Mouse (Mus musculus): ENCODE measurements at regions not wholly inside any gene's neighbourhood (a gene's known extent, or its start where the extent isn't known, plus 50 kb on each side); places are given as distances from the start of the nearest gene placed in this dataset.

DNA sequence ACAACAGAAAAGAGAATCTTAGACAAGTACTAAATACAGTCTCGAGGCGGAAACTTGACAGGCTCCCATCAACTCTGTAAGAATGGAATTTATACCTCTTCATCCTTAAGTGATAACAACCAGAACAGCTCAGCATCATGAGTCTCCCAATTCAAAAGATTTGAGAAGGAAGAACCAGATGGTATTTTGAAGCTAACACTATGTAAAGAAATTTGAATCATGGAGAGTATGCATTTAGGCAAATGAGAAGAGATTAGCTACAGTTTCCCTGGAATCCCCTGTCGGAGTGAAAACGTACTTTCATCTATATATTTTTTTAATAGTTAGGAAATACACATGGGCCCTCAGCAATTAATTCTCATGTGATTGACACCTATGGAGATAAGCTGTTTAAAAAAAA, 140.9 kb downstream of the Nrip1 start:
- no peak for DNase-seq

DNA sequence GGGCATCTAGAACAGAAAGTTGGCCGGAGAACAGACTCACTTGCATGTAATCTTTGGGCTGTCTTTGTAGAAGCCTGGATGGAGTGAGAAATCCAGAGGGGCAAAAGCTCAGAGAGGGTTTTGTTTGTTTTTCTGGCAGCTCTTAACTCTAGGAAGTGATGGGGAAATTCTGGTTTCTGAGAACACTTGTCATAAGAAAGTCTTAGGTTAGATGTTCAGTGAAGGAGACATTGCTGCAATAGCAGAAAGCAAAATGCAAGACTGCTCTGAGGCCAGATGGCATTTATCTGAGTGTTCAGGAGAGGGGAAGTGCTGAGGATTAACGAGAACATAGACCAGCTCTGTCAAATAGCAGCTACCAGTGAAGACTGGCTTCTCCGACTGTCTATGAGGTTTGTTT, 141.5 kb downstream of the Nrip1 start:
- no peak for DNase-seq

DNA sequence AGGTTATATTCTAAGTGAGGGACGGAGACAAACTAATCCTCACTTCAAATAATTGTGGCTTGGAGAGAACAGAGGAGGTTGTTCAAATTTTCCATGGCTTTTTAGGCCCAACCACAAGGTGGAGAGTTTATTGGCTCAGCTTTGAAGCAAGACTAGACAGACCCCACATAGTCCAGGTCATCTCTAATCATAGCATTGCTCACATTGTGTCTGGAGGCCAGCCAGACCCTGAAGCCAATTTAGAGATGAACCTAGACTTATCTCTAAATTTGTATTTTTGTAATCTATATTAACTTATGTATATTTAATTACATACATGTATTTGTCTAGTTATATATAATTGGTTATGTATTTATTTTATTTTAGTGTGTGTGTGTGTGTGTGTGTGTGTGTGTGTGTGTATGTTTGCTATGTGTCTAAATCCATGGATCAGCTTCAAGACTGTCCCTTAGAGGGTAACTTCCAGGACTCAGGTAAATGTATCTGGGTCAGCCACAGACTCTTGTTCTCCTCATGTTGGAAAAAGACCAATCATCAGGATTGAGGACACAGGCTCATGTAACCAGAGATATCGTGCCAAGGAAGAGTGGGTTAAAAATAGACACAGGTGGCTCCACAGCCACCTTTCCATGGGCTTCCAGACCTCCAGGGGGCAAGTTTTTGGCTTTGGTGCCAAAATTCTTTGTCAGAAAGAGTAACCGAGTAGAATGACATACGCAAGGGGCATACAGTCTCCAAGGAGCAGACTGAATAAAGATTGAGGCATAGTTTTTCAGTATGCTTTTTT, 142.9 kb downstream of the Nrip1 start:
- no peak for DNase-seq

DNA sequence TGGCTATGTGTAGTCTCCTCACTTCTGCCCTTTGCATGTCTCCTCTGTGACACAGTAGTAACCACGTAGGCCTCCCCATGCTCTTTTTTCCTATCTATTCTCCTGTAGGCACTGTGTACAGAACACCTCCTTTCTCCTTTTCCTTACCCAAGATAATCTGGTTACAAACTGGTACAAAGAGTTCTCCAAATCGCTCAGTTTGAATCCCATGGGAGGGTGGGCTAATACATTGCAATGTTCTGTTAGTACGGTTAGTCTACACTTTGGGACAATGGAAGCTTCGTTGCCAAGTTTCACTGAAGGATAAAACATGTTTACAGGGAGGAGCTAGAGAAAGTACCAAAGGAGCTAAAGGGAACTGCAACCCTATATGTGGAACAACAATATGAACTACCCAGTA, 145.2 kb downstream of the Nrip1 start:
- DNase-seq = no peak

DNA sequence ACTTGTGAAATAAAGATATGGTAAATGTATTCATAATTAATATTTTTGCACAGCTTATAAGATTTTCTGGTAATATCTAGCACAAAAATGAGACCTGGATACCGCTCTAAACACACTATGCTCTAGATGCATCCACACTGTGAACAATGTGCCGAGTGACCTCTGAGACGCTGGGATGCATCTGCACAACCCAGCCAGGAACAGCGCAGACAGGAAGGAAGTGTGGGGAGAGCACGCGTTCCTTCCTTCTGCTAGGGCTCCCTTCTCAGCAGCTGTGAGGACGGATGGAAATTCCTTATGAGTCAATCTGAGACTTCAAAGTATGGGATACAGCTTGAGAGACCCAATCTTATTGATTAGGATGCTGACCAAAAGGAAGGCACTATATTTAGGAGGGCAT, 147.2 kb downstream of the Nrip1 start:
- DNase-seq = no peak

DNA sequence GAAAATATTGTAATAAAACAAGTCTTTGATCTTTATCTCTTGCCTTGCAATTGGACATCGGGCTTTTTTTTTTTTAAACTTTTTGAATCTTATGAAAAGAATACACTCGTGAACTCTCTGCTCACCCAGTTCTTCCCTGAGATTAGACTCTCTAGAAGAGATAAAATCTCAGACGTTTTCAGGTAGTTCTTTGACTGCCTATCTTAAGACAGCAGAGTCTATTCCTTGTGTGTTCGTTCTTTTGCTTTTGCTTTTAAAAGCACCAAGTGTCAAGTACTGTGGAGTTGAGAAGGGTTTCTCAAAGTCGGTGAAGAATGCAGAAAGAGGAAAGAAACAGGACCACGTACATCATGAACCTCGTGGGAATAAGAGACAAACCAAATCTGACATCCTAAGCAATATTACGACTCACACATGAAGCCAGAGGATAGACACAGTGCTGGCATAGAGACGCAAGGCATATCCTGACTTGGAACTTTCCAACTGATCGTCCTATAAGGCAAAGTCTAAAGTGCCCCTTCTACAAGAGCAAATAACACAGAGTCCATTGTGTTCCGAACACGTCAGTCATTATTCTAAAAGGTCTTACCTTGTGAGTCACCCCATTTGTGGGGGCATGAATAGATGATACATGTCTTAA, 147.9 kb downstream of the Nrip1 start:
- DNase-seq = no peak

DNA sequence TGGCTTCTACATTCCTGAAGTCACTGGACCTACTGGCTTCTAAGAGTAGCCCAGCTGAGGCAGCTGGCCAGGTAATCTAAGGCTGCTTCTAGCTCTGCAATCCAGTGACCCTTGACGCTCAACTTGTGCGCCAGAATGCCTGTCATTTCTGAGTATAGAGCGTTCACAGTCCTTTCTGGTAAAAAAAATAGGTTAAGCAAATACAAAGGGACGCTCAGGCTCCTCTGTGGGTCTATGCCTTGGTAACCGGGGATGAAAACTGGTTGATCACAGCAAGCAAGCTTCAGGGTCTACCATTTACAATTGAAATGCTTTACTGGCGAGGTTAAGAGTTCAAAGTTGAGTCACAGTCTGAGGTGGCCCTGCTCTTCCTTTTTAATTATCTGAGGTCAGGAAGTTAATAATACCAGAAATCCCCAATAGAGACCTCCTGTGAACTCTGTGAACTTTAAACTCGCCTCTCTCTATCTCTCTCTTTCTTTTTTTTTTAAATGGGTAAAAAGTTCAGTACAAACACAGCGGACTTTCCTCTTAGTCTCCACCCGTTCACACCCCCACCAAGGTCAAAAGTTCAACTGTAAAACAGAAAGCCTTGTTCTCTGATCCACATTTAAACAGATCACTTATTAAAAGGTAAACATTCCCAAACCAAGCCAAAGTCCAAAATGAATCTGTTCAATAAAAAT, 148.6 kb downstream of the Nrip1 start:
- no peak for DNase-seq

DNA sequence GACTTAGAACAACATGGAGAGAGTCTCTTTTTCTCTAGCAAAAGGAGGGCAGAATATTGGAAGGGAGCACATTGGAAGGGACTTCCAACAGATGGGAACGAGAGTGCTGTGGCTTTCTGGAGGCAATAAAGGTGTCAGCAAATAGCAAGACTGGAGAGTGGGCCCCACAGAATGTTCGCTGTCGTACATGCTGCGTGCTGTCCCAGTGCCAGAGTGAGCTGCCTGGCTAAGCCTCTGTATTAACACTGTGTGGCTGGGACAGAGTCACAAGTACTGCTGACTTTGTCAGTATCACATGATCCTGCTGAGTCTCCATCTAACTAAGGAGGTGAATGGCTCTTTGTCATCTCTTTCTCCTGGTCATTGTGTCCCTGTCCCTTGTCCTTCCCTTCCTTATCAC, 149.9 kb downstream of the Nrip1 start:
- no peak for DNase-seq

DNA sequence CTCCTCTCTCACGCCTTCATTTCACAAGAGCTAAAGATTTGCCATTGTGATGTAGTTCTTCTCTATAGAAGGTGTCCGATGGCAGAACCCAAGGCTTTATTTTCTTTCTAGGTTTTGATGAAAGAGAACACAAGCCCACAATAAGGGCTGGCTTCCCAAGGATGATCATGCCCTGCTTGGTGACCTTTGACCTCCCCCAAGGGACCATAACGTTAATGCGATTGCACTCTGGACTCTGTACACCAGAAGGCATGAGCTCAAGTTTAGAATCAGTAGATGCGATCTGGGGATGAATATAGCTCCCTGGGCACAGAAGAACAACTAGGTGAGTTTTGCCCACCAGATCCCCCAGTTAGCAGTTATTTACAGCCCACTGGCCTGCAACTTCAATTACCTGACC, 150.7 kb downstream of the Nrip1 start:
- no peak for DNase-seq

DNA sequence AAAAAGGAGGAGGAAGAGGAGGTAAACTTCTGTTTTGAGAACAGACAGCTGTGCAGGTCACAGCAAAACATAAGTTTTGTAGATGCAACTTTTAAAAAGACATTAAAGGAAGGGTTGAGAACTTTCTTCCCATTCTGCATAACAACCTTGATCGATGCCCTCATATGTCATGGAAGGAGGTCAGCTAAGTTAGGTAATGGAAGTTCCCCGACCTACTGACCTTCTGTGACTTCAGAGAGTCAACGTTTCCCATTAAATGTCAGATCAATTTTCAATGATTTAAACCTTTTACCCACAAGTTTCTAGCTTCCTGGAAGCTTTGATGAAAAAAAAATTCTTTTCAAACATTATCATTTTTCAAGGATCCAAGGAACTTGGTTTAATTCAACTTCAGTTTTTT, 153.2 kb downstream of the Nrip1 start:
- no peak for DNase-seq

DNA sequence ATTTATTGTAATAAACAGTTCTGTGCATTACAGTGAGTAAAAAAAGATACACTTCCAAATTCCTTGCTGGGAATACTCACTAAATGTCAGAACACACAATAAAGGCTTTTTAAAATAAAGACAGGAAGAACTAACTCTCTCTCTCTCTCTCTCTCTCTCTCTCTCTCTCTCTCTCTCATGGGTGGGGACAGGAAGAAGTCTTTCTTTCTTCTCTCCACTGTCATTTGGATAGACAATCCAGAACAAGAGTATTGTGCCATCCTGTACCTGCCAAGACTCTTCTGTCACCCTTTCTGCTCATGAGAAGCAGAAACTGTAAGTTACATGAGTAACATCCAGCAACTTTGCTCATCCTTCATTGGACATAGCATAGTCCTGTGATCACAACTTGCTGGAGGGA, 154.4 kb downstream of the Nrip1 start:
- no peak for DNase-seq

DNA sequence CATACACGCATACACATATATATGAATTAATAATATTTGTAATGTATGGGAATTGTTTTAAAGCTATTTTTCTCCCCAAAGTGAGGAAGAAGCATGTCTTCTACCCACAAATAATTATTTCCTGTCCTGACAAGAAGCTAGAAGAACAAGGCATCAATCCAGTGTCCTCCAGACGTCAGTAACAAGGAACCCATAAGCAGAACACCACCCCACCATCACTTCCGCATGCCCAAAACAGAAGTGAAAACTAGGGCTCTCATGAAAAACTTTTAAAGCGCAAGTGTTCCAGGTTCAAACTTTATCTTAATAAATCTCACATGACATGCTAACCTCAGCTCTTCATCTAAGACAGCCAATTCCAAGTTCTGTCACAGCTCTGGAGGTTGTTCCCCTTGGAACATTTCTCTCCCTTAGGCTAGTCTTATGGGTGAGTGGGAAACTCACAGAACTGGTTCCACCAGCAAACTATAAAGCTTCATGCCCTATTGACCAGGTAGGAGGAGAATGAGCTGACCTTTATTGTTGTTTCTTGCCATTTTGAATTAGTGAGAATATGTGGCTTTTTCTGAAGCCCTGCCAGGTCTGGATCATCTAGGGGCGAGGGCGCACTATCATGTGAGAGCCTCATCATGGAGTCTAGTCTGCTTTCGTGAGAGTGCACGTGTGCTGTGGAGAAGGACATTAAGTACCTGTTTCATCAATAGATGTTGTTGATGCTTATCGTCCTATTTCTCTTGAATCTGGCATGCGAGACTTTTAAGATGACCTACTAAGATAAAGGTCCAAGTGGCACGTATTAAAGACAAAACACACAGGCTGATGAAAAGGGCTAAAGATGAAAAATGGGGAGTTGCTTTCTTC, 155.1 kb downstream of the Nrip1 start:
- no peak for DNase-seq

DNA sequence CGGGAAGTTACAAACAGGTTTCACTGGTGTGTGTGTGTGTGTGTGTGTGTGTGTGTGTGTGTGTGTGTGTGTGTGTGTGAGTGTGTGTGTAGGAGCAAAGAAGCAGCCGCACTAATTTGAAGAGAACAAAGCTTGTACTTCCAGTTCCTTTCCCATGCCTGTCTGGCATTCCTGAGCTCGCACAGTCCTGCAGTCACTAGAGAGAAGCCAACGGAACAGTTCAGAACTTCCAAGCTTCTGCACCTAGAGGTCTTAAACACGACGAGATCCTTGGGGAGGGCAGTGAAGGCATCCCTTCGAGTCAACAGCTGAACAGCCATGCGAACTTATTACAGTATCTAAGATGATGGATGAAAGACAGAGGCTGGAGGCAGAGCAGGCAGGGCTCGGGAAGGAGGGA, 157.4 kb downstream of the Nrip1 start:
- no peak for DNase-seq

DNA sequence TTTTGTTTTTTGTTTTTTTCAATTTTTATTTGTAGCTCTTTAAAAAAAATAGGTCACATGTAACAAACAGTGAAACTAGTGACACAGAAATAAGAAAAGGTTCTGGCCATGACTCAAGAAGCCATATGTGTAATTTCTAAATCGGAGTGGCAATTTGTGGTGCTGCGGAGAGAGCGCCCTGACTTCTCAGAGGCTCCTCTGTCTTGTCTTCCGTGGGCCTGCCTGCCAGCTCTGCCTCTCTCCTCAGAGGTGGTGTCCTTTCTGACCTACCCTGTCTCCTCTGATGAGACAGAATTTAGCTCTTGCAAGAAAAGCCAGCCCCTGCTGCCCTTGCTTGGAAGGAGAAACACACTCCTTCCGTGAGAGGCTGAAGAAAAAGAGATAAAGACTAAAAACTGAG, 158.1 kb downstream of the Nrip1 start:
- DNase-seq = no peak

DNA sequence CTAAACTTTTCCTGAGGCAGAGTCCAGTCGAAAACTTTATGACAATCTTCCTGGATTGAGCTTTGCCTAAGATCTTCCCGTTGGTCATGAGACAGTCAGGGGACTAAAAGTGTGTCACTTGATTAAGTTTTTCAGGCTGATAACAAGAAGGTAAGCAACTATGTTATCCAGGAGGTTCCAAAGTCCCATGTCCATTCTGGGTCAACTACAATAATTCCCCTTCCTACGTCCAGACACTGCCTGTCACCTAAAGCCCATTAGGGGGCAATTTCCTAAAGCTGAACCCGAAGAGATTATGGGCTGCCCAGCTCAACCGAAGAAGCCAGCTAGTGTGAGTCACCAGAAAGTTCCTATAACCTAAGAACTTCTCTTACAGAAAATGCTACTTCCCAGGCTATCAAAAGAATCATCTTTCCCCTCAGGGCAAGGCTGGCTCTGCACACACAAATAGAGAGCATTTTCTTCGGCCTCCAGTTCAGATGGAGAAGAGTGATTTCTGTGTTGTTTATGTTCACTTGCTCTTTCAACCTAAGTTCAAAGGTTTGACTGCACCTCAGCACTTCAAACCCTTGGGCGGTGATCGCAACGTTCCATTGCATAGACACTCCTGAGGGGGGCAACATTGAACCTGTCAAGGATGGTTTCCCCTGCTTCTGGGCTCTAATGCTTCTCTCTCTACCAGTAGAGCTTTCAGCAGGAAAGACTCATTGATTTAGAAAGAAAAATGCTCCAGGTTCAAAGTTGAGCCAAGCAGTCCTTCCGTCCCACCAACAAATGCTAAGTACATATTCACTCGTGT, 171.7 kb downstream of the Nrip1 start:
- peak; percentile 34 for DNase-seq

DNA sequence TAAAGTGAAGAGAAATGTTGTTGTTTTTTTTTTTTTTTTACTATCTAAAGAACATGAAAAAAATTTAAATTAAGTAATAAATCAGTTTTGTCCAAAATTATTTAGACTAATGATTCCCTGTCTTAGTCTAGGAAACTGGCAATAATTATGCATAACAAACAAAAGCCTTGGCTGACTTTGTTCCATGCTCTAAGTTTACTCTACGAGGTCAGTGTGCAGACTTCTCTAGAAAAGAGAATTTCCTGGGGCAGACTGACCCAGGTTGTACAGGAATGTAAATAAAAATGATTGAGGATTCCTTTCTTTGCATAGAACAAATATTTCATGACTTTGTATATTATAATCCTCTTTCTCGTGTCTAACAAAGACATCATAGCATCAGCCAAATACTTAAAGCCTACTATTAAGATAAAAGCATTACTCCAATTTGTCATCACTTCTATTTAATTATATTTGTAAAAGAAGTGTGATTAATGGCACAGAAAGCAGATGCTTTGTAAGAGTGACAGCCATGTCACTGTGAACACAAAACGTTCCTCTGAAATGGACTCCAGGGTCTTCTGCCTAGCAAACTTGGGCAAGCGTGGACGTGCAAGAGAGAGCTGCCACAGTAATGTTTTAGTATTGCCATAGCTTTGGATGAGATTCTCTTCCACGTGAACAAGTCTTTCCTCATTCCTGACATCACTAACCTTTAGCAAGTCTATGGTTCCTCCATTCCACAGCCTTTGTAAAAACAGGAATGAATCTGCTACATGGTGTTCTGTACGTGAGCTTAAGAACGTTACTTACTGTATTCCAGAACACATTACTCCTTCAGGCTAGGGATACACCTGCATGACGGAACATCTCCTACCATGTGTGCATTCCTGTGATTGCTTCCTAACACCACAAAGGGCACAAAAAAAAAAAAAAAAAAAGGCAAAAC, 172.6 kb downstream of the Nrip1 start:
- no peak for DNase-seq

DNA sequence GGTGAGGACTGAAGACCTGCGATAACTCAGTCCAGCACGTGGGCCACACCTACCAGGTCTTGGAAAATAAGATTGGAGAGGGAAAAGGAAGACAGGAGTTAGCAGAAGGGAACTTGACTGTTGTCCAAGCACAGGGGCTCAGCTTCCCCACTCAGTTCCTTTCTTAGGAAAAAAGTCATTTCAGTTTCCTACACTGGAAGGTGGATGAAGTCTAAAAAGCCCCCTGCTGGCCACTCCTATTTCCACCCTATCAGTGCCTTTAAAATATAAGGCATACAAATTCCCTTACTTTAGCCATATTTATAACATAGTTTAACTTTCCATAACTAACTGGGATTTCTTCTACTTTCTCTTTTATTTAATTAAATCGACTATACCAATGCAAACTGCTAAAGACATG, 173.4 kb downstream of the Nrip1 start:
- DNase-seq = peak; percentile 12

DNA sequence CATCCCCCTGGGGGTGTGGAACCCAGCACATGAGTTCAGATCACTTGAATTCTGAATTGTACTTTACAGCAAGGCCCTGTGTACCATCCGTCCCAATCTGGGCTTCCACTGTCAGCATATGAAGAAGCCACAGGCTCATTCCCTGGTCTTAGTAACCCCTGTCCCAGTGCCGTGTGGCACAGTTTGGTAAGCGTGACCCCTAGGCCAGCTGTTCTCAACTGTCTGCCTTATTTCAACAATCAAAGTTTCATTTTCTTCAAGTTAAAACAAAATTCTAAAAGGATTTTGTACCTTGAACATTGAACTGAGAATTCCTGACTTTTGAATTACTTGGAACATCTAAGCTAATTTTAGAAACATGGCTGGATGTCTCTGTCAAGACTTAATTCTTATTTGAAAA, 174.6 kb downstream of the Nrip1 start:
- DNase-seq = no peak

DNA sequence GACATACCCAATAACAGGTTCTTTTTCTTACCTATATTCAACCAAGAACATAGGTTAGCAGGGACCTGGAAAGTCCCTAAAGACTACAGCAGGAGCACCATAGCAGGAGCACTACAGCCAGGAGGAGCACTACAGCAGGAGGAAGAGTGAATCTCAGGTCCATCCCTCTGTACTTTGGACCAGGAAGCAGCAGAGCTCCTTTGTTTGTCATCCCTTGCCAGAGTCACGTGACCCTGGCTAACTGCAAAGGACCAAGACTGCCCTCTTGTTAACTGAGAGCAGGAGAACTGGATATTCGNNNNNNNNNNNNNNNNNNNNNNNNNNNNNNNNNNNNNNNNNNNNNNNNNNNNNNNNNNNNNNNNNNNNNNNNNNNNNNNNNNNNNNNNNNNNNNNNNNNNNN, 172.2 kb upstream of the Samsn1 start:
- no peak for DNase-seq

DNA sequence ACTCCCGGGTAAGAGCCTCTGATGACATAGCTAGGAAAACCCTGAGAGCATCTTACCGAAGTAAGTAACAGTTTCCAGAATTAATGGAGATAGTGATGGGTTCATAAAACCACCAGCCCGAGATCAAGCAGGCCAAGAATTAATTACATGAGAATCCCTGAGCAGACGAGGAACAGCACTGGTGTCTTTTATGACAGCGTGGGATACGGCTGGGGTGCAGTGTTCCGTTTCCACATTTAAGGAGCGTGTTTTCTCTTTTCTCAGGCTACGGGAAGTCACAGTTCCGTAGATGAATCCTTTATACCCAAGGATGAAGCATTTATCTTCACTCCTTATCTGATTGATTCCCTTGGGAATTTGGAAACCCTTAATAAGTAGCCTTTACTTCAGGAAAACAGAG, 169.1 kb upstream of the Samsn1 start:
- DNase-seq = no peak

DNA sequence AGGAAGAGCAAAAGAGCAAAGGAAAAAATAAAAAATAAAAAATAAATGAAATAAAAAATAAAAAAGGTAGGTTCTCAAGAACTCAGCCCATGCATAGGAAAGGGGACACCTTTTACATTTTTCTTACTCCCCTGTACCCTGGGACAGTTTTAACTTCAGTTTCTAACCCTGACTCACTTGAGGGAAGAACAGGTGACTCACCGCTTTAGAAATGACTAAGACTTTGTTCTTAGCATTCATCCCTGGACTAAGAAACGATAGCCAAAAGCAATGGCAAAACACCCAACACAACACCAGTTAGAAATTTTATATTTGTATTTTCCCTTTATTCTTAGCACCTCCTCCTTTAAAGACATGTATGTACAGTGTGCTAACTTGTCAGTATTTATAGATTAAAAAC, 161.5 kb upstream of the Samsn1 start:
- DNase-seq = no peak
